Mouse (Mus musculus) liver, postnatal 0 days (tissue): ENCODE measurements at regions not wholly inside any gene's neighbourhood (a gene's known extent, or its start where the extent isn't known, plus 50 kb on each side); places are given as distances from the start of the nearest gene placed in this dataset.

Experiments
- ATAC-seq: fragments of 200-750 bp; cut with Nextera tagmentation; 2 replicates; pipeline ENCODE4 v1.8.0; 2017; ENCODE audit warnings: mild to moderate bottlenecking, moderate library complexity
- DNase-seq: peaks from one replicate; pipeline ENCODE4 v3.0.0-alpha.2; 2016
- H3K27ac ChIP-seq: fragments of 300-500 bp; sonication (generic); 2 replicates; pipeline ENCODE4 v1.5.1; 2014; ENCODE audit warnings: antibody characterized with exemption, moderate library complexity, mild to moderate bottlenecking, low read depth
- H3K27me3 ChIP-seq: fragments of 300-500 bp; sonication (generic); 2 replicates; pipeline ENCODE4 v1.6.1; 2014; ENCODE audit warnings: low read length, control low read depth, mixed read lengths; ENCODE audit not compliant: insufficient read depth
- H3K36me3 ChIP-seq: fragments of 300-500 bp; sonication (generic); replicated peaks from 2 replicates; pipeline ENCODE4 v1.6.1; 2014; ENCODE audit warnings: mild to moderate bottlenecking, control low read depth, low read length, moderate library complexity, mixed read lengths; ENCODE audit not compliant: insufficient read depth
- H3K4me1 ChIP-seq: fragments of 300-500 bp; sonication (generic); 2 replicates; pipeline ENCODE4 v1.6.1; 2014; ENCODE audit warnings: antibody characterized with exemption, mild to moderate bottlenecking, control low read depth; ENCODE audit not compliant: insufficient read depth
- H3K4me2 ChIP-seq: fragments of 300-500 bp; sonication (generic); 2 replicates; pipeline ENCODE4 v1.6.1; 2014; ENCODE audit warnings: low read depth, mild to moderate bottlenecking, low read length, moderate library complexity, mixed read lengths
- H3K4me3 ChIP-seq: fragments of 300-500 bp; sonication (generic); 2 replicates; pipeline ENCODE4 v1.5.1; 2014; ENCODE audit warnings: low read depth, low read length
- H3K9ac ChIP-seq: fragments of 300-500 bp; sonication (generic); replicated peaks from 2 replicates; pipeline ENCODE4 v1.6.1; 2014; ENCODE audit warnings: mild to moderate bottlenecking, moderate library complexity
- H3K9me3 ChIP-seq: fragments of 300-500 bp; sonication (generic); 2 replicates; pipeline ENCODE4 v1.6.1; 2016; ENCODE audit warnings: mild to moderate bottlenecking, control low read depth, low read length, mixed read lengths
- CTCF ChIP-seq: sonication (generic); IDR thresholded peaks from 2 replicates; pipeline ENCODE4 v1.5.1; 2016; ENCODE audit warnings: antibody characterized with exemption, low read depth
- EP300 ChIP-seq: IDR thresholded peaks from 2 replicates; pipeline ENCODE4 v1.6.1; 2016; ENCODE audit warnings: antibody characterized with exemption, low read depth, mild to moderate bottlenecking
- WGBS: fragments of 180-500 bp; shearing (Covaris S2); extraction: QIAGEN DNeasy Blood & Tissue Kit; methylation state at CpG from one replicate; pipeline ENCODE4 v1.1.7; 2014; ENCODE audit not compliant: insufficient replicate concordance; 5-methylcytosine and 5-hydroxymethylcytosine counted together

DNA sequence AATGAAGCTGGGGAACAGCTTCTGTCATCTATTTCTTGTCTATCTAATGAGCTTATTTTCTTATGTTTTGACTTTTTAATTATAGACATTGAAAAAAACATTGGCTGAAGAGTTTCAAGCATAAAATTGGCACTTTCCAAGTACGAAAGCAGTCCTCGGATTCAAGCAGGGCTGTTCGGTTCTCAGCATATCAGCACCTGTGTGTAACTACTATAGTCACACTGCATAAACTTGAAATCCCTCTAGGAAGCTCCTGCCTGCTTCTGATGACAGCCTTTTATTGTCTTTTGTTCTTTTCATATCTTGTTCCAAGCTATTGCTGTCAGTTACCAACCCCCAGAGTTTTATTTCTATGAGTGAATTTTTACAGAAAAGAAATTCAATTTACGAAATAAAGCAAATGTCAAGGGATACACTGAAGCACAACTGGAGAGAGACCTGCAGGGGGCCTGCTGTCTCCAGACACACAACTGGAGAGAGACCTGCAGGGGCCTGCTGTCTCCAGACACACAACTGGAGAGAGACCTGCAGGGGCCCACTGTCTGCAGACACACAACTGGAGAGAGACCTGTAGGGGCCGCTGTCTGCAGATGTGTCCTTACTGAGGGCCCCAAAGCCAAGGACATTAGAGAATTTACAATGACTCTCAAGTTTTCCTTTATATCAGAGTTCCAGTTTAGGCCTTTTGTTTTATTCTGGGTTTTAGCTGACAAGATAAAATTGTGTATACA is 165.3 kb downstream of the Fam198b start:
- WGBS, result 78% methylated on average over 5 of the region's 5 CpGs
- H3K27me3 ChIP-seq, result no peaks in the 10 kb centered on the region
- no peak overlapping the region for H3K4me3 ChIP-seq
- H3K9ac ChIP-seq, result no peak overlapping the region
- ATAC-seq (no peak), DNase-seq (no peak)
- H3K36me3 ChIP-seq, result no peaks in the 10 kb centered on the region
- H3K27ac ChIP-seq, result no peak overlapping the region
- H3K4me2 ChIP-seq, result no peak overlapping the region
- H3K9me3 ChIP-seq, result no peaks in the 10 kb centered on the region
- TF ChIP-seq EP300 (no peak), CTCF (peak; percentile 19; the same call in 1 of the 2 replicates)
- no peaks in the 10 kb centered on the region for H3K4me1 ChIP-seq

DNA sequence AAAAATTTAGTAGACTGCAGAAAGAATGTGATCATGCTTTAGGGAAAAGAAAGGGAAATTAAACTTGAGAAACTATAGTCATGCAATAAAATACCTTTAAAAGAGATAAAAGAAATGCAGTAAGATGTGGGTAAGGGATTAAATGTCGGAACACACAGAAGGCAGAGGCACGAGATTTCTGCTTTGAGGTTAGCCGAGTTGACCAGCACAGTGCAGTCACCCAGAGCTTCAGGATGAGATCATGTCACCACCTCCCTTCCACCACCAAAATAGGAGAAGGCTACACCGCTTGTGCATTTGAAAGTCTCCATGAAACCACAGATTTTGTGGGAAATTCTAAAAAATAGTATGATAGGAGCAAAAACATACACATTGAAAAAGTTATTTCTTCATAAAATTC is 166.6 kb downstream of the Fam198b start:
- H3K4me2 ChIP-seq, result no peak overlapping the region
- no peak overlapping the region for H3K4me3 ChIP-seq
- H3K36me3 ChIP-seq, result no peaks in the 10 kb centered on the region
- H3K27me3 ChIP-seq, result no peaks in the 10 kb centered on the region
- no peak overlapping the region for H3K9ac ChIP-seq
- H3K4me1 ChIP-seq, result no peaks in the 10 kb centered on the region
- TF ChIP-seq CTCF (no peak), EP300 (no peak)
- DNase-seq, result no peak
- ATAC-seq, result no peak
- H3K9me3 ChIP-seq, result no peaks in the 10 kb centered on the region
- no peak overlapping the region for H3K27ac ChIP-seq
- WGBS, result 65% methylated on average over 4 of the region's 4 CpGs

DNA sequence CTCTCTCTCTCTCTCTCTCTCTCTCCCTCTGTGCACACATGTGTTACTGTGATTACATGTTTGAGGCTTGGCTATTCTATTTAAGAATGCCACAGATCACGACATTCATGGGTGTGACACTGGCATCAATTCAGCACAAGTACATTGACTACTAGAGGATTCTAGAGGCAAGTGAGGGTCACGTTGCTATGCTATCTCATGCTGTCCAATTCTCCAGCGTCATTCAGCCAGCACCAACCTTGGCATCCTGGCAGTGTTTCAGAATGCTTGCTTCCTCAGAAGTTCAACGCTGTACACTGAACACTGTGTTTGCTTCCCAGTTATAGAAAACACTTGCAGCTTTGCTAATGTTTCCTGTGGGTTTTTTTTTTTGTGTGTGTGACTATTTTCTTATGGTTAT is 167.6 kb downstream of the Fam198b start:
- H3K36me3 ChIP-seq, result no peaks in the 10 kb centered on the region
- WGBS, result 31% methylated on average over 4 of the region's 4 CpGs
- no peak for TF ChIP-seq CTCF
- no peak for TF ChIP-seq EP300
- H3K27ac ChIP-seq, result no peak overlapping the region
- H3K4me1 ChIP-seq, result no peaks in the 10 kb centered on the region; the same call in 1 of the 2 replicates
- ATAC-seq (no peak), DNase-seq (no peak)
- no peaks in the 10 kb centered on the region for H3K27me3 ChIP-seq
- no peaks in the 10 kb centered on the region for H3K9me3 ChIP-seq
- H3K9ac ChIP-seq, result no peak overlapping the region
- no peak overlapping the region for H3K4me3 ChIP-seq
- H3K4me2 ChIP-seq, result no peak overlapping the region

DNA sequence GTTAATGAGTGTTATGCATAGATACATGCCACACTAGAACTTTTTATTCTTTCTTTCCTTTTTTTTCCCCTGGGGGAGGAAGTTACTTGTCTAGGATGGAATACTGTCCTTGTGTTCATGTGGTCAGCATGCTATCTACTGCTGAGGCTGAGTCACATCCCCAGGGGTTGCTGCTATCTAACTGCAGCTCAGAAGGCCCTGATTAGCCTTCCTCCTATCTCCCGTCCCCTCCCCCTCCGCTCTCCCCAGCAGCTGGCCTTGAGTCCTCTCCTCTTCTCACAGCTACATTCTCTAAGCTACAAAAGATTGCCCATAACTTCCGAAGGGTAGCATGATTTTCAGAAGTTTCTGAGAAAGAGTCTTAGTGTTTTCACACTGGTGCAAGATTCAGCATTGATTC is 168.5 kb downstream of the Fam198b start:
- DNase-seq (no peak), ATAC-seq (no peak)
- Histone ChIP-seq H3K27me3 (no peaks in the 10 kb centered on the region), H3K36me3 (no peaks in the 10 kb centered on the region), H3K9me3 (no peaks in the 10 kb centered on the region), H3K27ac (no peak overlapping the region), H3K4me3 (no peak overlapping the region), H3K9ac (no peak overlapping the region), H3K4me1 (peaks cover 5% of the 10 kb centered on the region), H3K4me2 (no peak overlapping the region)
- 42% methylated on average over 3 of the region's 3 CpGs for WGBS
- TF ChIP-seq CTCF (no peak), EP300 (peak; percentile 33; the same call in 1 of the 2 replicates)

DNA sequence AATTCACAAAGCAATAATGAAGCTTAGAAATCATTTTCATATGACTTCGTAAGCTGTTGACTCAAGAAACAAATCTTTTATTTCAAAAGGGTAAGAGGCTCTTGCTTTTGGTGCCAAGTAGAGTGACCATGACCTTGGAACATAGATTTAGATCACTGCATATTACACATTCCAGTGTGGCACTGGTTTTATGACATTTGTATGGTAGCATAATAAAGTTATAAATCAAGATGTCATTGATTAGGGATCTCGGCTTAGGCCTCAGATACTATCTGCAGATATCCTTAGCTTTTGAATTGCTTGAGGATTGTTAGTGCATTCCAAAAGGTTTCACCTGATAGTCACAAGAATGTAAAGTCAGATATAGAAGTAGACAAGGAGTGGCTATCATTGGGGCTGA is 169.1 kb downstream of the Fam198b start:
- Histone ChIP-seq H3K4me3 (no peak overlapping the region), H3K4me1 (peaks cover 5% of the 10 kb centered on the region), H3K9ac (no peak overlapping the region), H3K27me3 (no peaks in the 10 kb centered on the region), H3K9me3 (no peaks in the 10 kb centered on the region), H3K4me2 (no peak overlapping the region), H3K36me3 (no peaks in the 10 kb centered on the region), H3K27ac (no peak overlapping the region)
- 83% methylated on average over 2 of the region's 2 CpGs for WGBS
- ATAC-seq (no peak), DNase-seq (no peak)
- TF ChIP-seq CTCF (no peak), EP300 (no peak)

DNA sequence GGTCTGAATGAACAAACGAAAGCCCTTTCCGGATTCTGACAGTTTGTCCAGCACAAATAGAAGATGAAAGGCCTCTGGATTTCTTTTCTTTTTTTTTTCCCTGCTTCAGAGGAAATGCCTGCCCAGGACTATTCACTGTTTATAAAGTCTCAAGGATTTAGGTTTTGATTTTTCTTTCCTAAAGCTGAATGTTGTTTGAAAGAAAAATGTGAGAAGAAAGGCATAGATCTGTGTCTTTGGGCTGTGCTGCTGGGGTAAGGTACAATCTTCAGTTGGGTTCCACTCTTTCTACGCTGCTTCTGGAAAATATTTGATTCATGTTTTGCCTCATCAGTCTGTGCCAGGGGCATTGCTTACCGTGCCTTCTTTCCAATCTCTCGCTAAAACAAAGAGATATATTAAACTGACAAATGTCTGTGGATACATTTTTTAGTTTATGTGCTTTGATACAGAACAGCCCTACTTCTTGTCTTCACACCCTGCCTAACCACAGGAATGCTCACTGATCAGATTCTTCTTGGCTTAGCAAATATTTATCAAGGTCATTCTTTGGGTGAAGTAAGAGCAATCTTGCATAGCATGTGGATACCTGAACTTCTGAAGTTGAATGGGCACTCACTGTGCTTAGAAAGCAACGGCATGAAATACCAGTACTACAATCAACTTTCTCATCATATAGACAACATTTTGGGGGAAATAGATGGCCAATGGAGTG is 172.5 kb downstream of the Fam198b start:
- Histone ChIP-seq H3K4me3 (no peak overlapping the region), H3K27me3 (no peaks in the 10 kb centered on the region), H3K36me3 (no peaks in the 10 kb centered on the region), H3K27ac (no peak overlapping the region), H3K4me1 (peaks cover 5% of the 10 kb centered on the region), H3K9ac (no peak overlapping the region), H3K4me2 (0 out of 2 replicates have a peak overlapping the region, but pooled peaks have one; percentile 10), H3K9me3 (no peaks in the 10 kb centered on the region)
- WGBS, result 55% methylated on average over 6 of the region's 6 CpGs
- no peak for DNase-seq
- ATAC-seq, result no peak
- no peak for TF ChIP-seq CTCF
- TF ChIP-seq EP300, result no peak
